Mouse (Mus musculus): ENCODE data around the gene Myl6b.

DNA sequence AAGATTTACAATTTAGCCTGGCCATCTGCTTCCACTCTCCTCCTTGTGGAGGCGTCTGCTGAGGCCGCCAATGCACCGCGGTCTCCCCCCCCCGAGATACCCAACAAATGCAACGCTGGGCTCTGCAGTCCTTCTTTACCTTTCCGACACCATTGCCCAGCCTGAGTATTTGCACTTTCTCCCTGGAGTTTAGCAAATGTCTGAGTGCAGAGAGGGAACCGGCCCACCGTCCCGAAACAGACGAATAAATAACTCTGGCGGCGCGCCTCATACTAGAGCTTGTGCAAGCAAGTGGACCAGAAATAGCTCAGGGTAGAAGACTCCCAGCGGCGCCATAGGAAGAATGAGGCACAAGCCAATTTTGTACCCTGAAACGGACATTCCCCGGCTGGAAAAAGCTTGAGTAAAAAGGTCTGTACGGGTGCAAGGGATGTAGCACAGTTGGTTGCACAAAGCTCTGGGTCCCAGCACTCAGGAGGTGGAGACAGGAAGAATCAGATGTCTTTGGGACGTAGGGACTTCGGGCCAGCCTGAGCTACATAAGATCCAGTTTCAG, 709 bp upstream of the Myl6b start:
- TF ChIP-seq CTCF (IDR thresholded peaks at IDR 0.05; ENCODE audit: control insufficient read depth, insufficient read depth, insufficient replicate concordance, low read depth, low read length) (no peak), POLR2A (IDR thresholded peaks at IDR 0.05; ENCODE audit: control insufficient read depth, low read depth, low read length) (no peak)
